Mouse (Mus musculus) spleen, adult 2 months (tissue): ENCODE results near the gene Smyd3. TPM values are rescaled to one million over a fixed set of nuclear protein-coding genes. Genes with fewer than 3 reads are reported as not detected.

Experiments used
- DNase-seq, 2 experiments: peaks; one replicate each; pipeline versions ENCODE4 v3.0.0 to v3.0.0-alpha.2; 2012 to 2021; ENCODE audit warnings: low spot score in 2 of 2, low read depth in 1 of 2
- H3K27ac ChIP-seq: fragments of 200-500 bp; 2 replicates; pipeline ENCODE4 v1.5.1; 2012; ENCODE audit warnings: low read length, inconsistent platforms; ENCODE audit not compliant: insufficient read depth
- H3K27me3 ChIP-seq: fragments of 200-500 bp; 2 replicates; pipeline ENCODE4 v1.6.1; 2012; ENCODE audit warnings: mild to moderate bottlenecking, moderate library complexity, low read length, inconsistent platforms; ENCODE audit not compliant: control insufficient read depth, insufficient read depth
- H3K36me3 ChIP-seq: fragments of 200-500 bp; 2 replicates; pipeline ENCODE4 v1.6.1; 2012; ENCODE audit warnings: mild to moderate bottlenecking, low read length, inconsistent platforms; ENCODE audit not compliant: control insufficient read depth, insufficient read depth
- H3K4me1 ChIP-seq: fragments of 200-500 bp; 2 replicates; pipeline ENCODE4 v1.6.1; 2011; ENCODE audit warnings: inconsistent platforms; ENCODE audit not compliant: control insufficient read depth, insufficient read depth, insufficient read length
- H3K4me3 ChIP-seq: fragments of 200-500 bp; 2 replicates; pipeline ENCODE4 v1.5.1; 2011; ENCODE audit warnings: mild to moderate bottlenecking, inconsistent platforms; ENCODE audit not compliant: insufficient read depth, insufficient read length; ENCODE audit errors: extremely low read depth
- CTCF ChIP-seq: fragments of 200-500 bp; IDR thresholded peaks from 2 replicates; pipeline ENCODE4 v1.5.1; 2011; ENCODE audit warnings: mild to moderate bottlenecking, inconsistent platforms; ENCODE audit not compliant: insufficient read depth, insufficient read length, insufficient replicate concordance; ENCODE audit errors: extremely low read depth
- POLR2A ChIP-seq: fragments of 200-500 bp; IDR thresholded peaks from 2 replicates; pipeline ENCODE4 v1.6.1; 2011; ENCODE audit warnings: low read depth, low read length, inconsistent platforms
- WGBS: fragments of 180-500 bp; shearing (Covaris S2); methylation state at CpG from one replicate; pipeline ENCODE4 v1.1.7; 2018; 5-methylcytosine and 5-hydroxymethylcytosine counted together
- polyA plus RNA-seq: library from polyadenylated mRNA; depleted of rRNA; stranded (reverse); fragments of >200 nt; gene quantifications from 2 replicates; pipeline ENCODE4 v1.2.3, GENCODE M21; 2012

The Smyd3 gene
- polyA plus RNA-seq, 1 experiment: 3.6 TPM

DNA sequence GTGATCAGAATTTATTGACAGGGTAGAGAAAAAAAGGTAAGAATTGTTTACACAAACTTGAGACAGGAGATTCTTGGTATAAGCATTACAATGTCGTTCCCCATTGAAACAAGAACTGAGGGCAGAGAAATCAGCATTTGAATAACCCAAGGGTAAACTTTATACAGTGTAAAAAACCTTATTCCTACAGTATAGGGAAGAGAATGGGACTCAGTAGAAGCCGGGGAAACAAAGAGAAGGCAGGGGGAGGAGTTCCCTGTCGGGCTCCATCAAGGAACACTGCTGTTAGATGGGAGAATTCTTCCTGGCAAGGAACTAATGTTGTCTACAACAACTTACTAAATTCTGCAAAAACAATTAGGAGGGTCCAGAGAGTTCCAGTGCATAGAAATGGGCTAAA is 250.9 kb downstream of the Smyd3 start:
- DNase-seq: no peak
- no peak overlapping the region for H3K27ac ChIP-seq
- H3K4me3 ChIP-seq: no peak overlapping the region
- no peak for TF ChIP-seq CTCF
- TF ChIP-seq POLR2A: no peak
- 88% methylated on average over 3 of the region's 3 CpGs for WGBS
- H3K36me3 ChIP-seq: no peaks in the 10 kb centered on the region
- H3K27me3 ChIP-seq: no peaks in the 10 kb centered on the region
- no peaks in the 10 kb centered on the region for H3K4me1 ChIP-seq

DNA sequence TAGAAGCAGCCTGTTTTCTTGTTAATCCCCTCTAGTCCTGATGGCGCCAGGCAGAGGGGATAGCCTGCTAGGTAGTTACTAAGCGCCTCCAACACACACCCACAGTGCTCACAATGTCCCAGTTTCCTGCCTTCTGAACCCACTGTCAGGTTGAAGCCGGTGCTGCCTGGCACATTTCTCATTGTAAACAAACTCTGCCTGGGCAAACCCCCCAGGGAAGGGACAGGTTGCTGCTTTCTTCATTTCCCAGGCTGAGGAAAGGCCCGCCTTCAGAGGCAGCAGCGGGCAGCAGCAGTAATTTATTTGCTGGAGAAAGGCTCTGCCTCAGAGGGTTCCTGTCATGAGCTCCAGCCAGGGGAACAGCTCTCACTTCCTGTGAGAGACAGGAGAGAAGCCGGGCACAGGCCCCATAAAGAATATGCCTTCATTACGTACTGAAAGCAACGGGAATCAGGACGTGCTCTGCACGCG is 256.3 kb downstream of the Smyd3 start:
- Histone ChIP-seq H3K4me3 (no peak overlapping the region), H3K27me3 (no peaks in the 10 kb centered on the region), H3K4me1 (no peaks in the 10 kb centered on the region), H3K27ac (no peak overlapping the region), H3K36me3 (no peaks in the 10 kb centered on the region)
- no peak for TF ChIP-seq POLR2A
- no peak for TF ChIP-seq CTCF
- 70% methylated on average over 11 of the region's 11 CpGs for WGBS
- DNase-seq: no peak

DNA sequence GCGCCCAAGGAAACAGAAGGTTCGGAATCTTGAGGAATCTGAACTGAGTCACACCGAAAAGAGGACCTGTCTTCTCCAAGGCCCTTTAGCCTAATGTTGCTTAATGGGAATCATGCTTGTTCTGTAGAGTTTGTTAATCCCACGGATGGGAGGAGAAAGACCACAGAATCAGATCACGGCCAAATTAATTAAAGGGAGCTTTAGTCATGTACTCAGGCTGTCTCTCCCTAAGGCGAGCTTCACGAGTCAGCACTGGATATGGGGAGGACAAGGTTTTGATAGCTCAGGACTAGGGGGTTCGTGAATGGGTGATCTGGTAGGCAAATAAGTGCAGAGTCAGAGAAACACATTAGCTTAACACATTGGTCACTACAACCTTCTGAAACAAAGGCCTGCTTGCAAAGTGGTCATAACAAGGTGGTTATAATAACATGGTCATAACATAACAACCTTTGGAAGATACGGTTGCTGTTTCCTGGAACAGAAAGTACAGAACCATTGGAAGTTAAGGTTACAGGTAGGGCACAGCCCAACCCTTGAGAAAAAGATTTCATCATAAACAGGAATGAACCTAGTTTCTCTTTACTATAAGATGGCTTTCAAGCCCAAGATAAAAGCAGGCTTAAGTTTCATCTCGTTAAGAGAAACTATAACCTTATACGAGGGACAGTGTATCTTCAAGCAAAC is 261.9 kb downstream of the Smyd3 start:
- Histone ChIP-seq H3K4me1 (no peaks in the 10 kb centered on the region), H3K4me3 (no peak overlapping the region), H3K27me3 (no peaks in the 10 kb centered on the region), H3K36me3 (no peaks in the 10 kb centered on the region), H3K27ac (no peak overlapping the region)
- TF ChIP-seq POLR2A (no peak), CTCF (no peak)
- 91% methylated on average over 11 of the region's 11 CpGs for WGBS
- no peak for DNase-seq

DNA sequence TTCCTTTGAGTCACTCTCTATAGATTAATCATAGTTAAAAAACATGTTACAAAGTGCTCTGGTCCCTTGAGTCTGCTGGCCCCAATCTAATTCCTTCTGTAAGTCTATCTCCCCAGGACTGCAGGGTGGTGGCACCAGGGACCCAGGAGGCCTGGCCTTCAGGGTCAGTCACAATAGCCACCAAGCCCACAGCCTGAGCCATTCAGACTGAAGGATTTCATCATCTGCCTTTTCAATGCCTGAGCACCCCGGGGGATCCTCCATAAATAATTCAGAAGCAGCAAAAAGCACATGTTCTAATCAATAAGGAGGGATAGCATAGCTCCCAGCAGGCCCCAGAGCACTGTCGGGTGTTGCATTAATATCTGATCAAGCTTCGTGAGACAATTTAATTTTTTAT is 263.3 kb downstream of the Smyd3 start:
- no peak for TF ChIP-seq CTCF
- no peak for TF ChIP-seq POLR2A
- Histone ChIP-seq H3K4me3 (no peak overlapping the region), H3K36me3 (no peaks in the 10 kb centered on the region), H3K27ac (no peak overlapping the region), H3K4me1 (no peaks in the 10 kb centered on the region), H3K27me3 (no peaks in the 10 kb centered on the region)
- DNase-seq: no peak
- 83% methylated on average over 3 of the region's 3 CpGs for WGBS

DNA sequence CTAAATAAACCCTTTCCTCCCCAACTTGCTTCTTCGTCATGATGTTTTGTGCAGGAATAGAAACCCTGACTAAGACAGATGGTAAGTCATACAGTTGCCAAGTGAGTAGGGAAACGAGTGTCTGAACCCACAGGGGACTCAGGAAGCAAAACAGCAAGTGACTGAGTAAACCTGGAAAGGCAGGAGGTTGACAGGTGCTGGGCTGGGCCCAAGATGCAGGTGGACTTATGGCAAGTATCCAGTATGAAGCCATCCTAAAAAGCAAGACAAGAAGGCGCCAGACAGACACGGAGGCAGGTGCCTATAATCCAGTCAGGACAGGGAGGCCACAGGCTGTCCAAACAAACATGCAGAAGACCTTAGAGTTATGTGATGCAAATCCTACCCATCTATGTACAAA is 265.2 kb downstream of the Smyd3 start:
- DNase-seq: no peak
- Histone ChIP-seq H3K4me3 (no peak overlapping the region), H3K27ac (no peak overlapping the region), H3K36me3 (no peaks in the 10 kb centered on the region), H3K27me3 (no peaks in the 10 kb centered on the region), H3K4me1 (no peaks in the 10 kb centered on the region)
- TF ChIP-seq POLR2A (no peak), CTCF (no peak)
- WGBS: 87% methylated on average over 4 of the region's 4 CpGs

DNA sequence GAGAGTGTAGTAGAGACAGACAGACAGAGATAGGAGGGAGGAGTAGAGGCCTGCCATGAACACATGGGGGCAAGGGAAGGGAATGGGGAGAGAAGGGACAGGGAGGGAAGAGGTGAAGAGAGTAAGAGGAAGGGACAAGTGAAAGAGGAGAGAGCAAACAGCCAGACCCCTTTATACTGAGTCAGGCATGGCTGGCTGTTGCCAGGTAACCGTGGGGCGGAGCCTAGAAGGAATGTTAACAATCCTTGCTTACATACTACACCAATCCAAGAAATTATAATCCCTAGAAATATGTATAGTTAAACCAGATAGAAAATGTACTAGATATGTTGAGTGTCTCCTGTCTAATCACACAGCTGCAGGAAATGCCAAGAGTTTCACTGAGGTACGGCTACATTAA is 267.5 kb downstream of the Smyd3 start:
- no peak for TF ChIP-seq POLR2A
- no peak for TF ChIP-seq CTCF
- Histone ChIP-seq H3K27ac (no peak overlapping the region), H3K4me1 (no peaks in the 10 kb centered on the region), H3K27me3 (no peaks in the 10 kb centered on the region), H3K36me3 (no peaks in the 10 kb centered on the region), H3K4me3 (no peak overlapping the region)
- DNase-seq: no peak
- WGBS: 98% methylated on average over 3 of the region's 3 CpGs

DNA sequence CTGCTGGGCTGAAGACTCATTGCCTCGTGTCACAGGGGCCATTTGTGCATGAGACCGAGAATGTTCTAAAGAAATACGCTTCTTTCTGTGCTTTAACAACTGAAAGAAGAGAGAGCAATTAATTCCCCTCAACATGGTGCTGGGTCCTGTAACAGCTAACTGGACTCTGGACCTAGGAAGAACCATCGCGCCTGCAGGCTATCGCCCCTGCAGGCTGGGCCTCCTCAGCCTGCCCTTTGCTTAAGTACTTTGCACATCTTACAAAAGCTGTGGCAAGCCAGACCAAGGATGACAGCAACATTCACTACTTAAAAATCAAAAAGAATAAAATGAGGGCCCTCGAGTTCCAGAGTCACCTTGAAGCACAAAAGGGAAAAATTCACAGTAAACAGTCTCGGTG is 274.3 kb downstream of the Smyd3 start:
- Histone ChIP-seq H3K27me3 (no peaks in the 10 kb centered on the region), H3K4me3 (no peak overlapping the region), H3K27ac (no peak overlapping the region), H3K4me1 (no peaks in the 10 kb centered on the region), H3K36me3 (no peaks in the 10 kb centered on the region)
- TF ChIP-seq CTCF (no peak), POLR2A (no peak)
- DNase-seq: no peak
- 91% methylated on average over 8 of the region's 8 CpGs for WGBS
